1 mouse cellular context compared by ENCODE assay signal in the genomic region with DNA sequence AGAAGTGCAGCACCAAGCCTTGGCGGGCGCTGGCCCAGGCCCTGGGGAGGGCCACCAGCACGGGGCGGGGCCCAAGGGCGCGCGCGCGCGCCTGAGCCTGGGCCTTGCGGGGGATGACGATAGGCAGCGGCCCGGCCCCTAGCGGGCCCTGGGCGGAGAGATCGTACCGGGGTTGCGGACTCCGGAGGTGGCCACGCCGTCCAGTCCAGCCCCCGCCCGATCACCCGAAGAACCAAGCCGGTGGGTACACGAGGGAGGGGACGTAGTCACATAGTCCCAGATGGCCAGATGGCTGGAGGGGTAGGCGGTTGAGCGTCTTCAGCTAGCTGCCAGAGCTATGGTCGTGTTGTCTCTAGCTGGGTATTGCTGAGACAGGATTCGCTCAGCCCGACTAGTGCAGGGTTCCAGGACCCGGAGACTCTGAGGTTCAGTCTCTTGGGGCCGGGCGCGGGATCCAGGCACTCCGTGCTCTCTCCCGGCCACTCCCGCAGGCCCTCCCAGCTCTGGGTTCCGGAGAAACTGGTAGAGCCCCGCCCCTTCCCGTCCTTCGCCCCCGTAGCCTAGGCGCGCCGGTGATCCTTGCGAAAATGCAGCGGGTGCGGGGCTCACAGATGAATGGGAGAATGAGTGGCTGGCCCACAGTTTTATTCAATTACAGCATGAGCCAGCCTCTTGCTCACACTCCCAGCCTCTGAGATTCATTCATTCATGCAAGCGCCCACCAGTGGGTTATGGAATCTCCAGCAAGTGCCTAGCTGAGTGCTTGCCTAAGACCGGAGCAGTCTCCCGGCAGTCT.
TF ChIP-seq lines count a peak whose summit lies in the region.

No protein-coding gene starts in this region.

TF ChIP-seq in CH12.LX, 34 proteins besides CTCF, POLR2A, EP300 and RAD21 (continued from another document):
- TF ChIP-seq JUND (conservative IDR thresholded peaks at IDR 0.05; ENCODE audit: low read depth, low read length) = no peak
- peak; percentile 93 for TF ChIP-seq CHD1 (IDR thresholded peaks at IDR 0.05; ENCODE audit: low read depth, low read length)
- no peak for TF ChIP-seq MAFK (IDR thresholded peaks at IDR 0.05; ENCODE audit: insufficient replicate concordance, low read length)
- TF ChIP-seq UBTF (IDR thresholded peaks at IDR 0.05; ENCODE audit: low read depth, low read length) = peak; percentile 96
- no peak for TF ChIP-seq BHLHE40 (IDR thresholded peaks at IDR 0.05; ENCODE audit: low read depth, low read length)
- TF ChIP-seq PAX5 (IDR thresholded peaks at IDR 0.05; ENCODE audit: low read length) = no peak
- TF ChIP-seq HCFC1 (IDR thresholded peaks at IDR 0.05; ENCODE audit: low read depth, low read length) = peak; percentile 46
- peak; percentile 65; the same call in 1 of the 2 replicates for TF ChIP-seq E2F4 (IDR thresholded peaks at IDR 0.05; ENCODE audit: insufficient replicate concordance, low read depth, low read length)
- TF ChIP-seq SIN3A (IDR thresholded peaks at IDR 0.05; ENCODE audit: low read length) = peak; percentile 87
- TF ChIP-seq USF1 (IDR thresholded peaks at IDR 0.05; ENCODE audit: low read depth, low read length) = no peak
- TF ChIP-seq SMC3 (IDR thresholded peaks at IDR 0.05; ENCODE audit: low read depth, low read length) = 0 out of 2 replicates have a peak, but pooled peaks have one; percentile 10
- peak; percentile 71 for TF ChIP-seq MAX (IDR thresholded peaks at IDR 0.05; ENCODE audit: low read length)
- TF ChIP-seq RCOR1 (conservative IDR thresholded peaks at IDR 0.05; ENCODE audit: low read depth, low read length) = peak; percentile 77; the same call in 1 of the 2 replicates
- TF ChIP-seq POLR2AphosphoS2 (IDR thresholded peaks at IDR 0.05; ENCODE audit: low read depth, low read length) = peak; percentile 78; the same call in 1 of the 2 replicates
- 0 out of 2 replicates have a peak, but pooled peaks have one; percentile 7 for TF ChIP-seq KAT2A (IDR thresholded peaks at IDR 0.05; ENCODE audit: insufficient replicate concordance, low read length)
- no peak; the same call in 1 of the 2 replicates for TF ChIP-seq USF2 (conservative IDR thresholded peaks at IDR 0.05; ENCODE audit: low read depth, low read length)
- TF ChIP-seq ZMIZ1 (IDR thresholded peaks at IDR 0.05; ENCODE audit: low read depth, low read length) = peak; percentile 72; the same call in 1 of the 2 replicates
- peak; percentile 86 for TF ChIP-seq MXI1 (IDR thresholded peaks at IDR 0.05; ENCODE audit: low read depth, low read length)
- TF ChIP-seq ELF1 (IDR thresholded peaks at IDR 0.05; ENCODE audit: low read depth, low read length) = peak; percentile 26; the same call in 1 of the 2 replicates
- TF ChIP-seq MEF2A (IDR thresholded peaks at IDR 0.05; ENCODE audit: borderline replicate concordance, low read depth, low read length) = 0 out of 2 replicates have a peak, but pooled peaks have one; percentile 12
- TF ChIP-seq TBP (conservative IDR thresholded peaks at IDR 0.05; ENCODE audit: low read depth, low read length) = no peak; the same call in 1 of the 2 replicates
- peak; percentile 82 for TF ChIP-seq NRF1 (IDR thresholded peaks at IDR 0.05; ENCODE audit: low read depth, low read length)
- TF ChIP-seq MYC (IDR thresholded peaks at IDR 0.05; ENCODE audit: low read depth, low read length) = peak; percentile 81
- TF ChIP-seq JUN (IDR thresholded peaks at IDR 0.05; ENCODE audit: insufficient read depth, low read depth, low read length) = no peak
- TF ChIP-seq ZC3H11A (IDR thresholded peaks at IDR 0.05; ENCODE audit: low read depth, low read length) = no peak
- TF ChIP-seq ZKSCAN1 (IDR thresholded peaks at IDR 0.05; ENCODE audit: borderline replicate concordance, low read depth, low read length) = no peak
- TF ChIP-seq TCF12 (IDR thresholded peaks at IDR 0.05; ENCODE audit: low read depth, low read length) = peak; percentile 77
- TF ChIP-seq ETS1 (conservative IDR thresholded peaks at IDR 0.05; ENCODE audit: low read depth, low read length) = no peak; the same call in 1 of the 2 replicates
- TF ChIP-seq NELFE (IDR thresholded peaks at IDR 0.05; ENCODE audit: low read depth, low read length) = peak; percentile 12
- 0 out of 2 replicates have a peak, but pooled peaks have one; percentile 45 for TF ChIP-seq IRF4 (IDR thresholded peaks at IDR 0.05; ENCODE audit: low read depth, low read length)
- no peak for TF ChIP-seq ZNF384 (IDR thresholded peaks at IDR 0.05; ENCODE audit: low read depth, low read length)
- no peak for TF ChIP-seq GABPA (IDR thresholded peaks at IDR 0.05; ENCODE audit: insufficient replicate concordance, low read depth, low read length)
- TF ChIP-seq CHD2 (IDR thresholded peaks at IDR 0.05; ENCODE audit: low read length) = peak; percentile 48
